Mouse (Mus musculus) testis, adult 2 months (tissue): ENCODE measurements around the gene Macc1. TPM values are rescaled to one million over a fixed set of nuclear protein-coding genes. Genes with fewer than 3 reads are reported as not detected.
"Not testable (repeated sequence)": the region's sequence is repeated elsewhere in the genome, so short reads cannot be mapped to it uniquely, and the experiment has no call there.

Source experiments
- H3K27ac ChIP-seq: fragments of 200-500 bp; 2 replicates; pipeline ENCODE4 v1.5.1; 2012; ENCODE audit warnings: low read depth, low read length; ENCODE audit not compliant: control insufficient read depth, insufficient read depth
- H3K27me3 ChIP-seq: fragments of 200-500 bp; 2 replicates; pipeline ENCODE4 v1.6.1; 2012; ENCODE audit warnings: mild to moderate bottlenecking, low read length, moderate library complexity; ENCODE audit not compliant: control insufficient read depth, insufficient read depth
- H3K36me3 ChIP-seq: fragments of 200-500 bp; 2 replicates; pipeline ENCODE4 v1.6.1; 2012; ENCODE audit warnings: mild to moderate bottlenecking, low read length; ENCODE audit not compliant: control insufficient read depth, insufficient read depth
- H3K4me1 ChIP-seq: fragments of 200-500 bp; 2 replicates; pipeline ENCODE4 v1.6.1; 2012; ENCODE audit warnings: low read length; ENCODE audit not compliant: control insufficient read depth, insufficient read depth
- H3K4me3 ChIP-seq: fragments of 200-500 bp; 2 replicates; pipeline ENCODE4 v1.5.1; 2012; ENCODE audit warnings: low read depth, mild to moderate bottlenecking, low read length, moderate library complexity, mixed read lengths; ENCODE audit not compliant: control insufficient read depth
- CTCF ChIP-seq: fragments of 200-500 bp; IDR thresholded peaks from 2 replicates; pipeline ENCODE4 v1.5.1; 2012; ENCODE audit warnings: low read depth, mild to moderate bottlenecking, inconsistent platforms, low read length, moderate library complexity; ENCODE audit not compliant: control insufficient read depth, insufficient read depth, insufficient replicate concordance
- POLR2A ChIP-seq: fragments of 200-500 bp; IDR thresholded peaks from 2 replicates; pipeline ENCODE4 v1.6.1; 2012; ENCODE audit warnings: low read depth, mild to moderate bottlenecking, inconsistent platforms, low read length, moderate library complexity; ENCODE audit not compliant: control insufficient read depth
- polyA plus RNA-seq: library from polyadenylated mRNA; depleted of rRNA; stranded (reverse); fragments of >200 nt; gene quantifications from 2 replicates; pipeline ENCODE4 v1.2.3, GENCODE M21; 2012

Macc1 gene
- polyA plus RNA-seq, 1 experiment = 0.30 TPM

- Histone ChIP-seq H3K4me3 (no peak overlapping the region), H3K27me3 (no peaks in the 10 kb centered on the region), H3K27ac (no peak overlapping the region), H3K4me1 (no peaks in the 10 kb centered on the region), H3K36me3 (no peaks in the 10 kb centered on the region)
- no peak for TF ChIP-seq CTCF
- no peak for TF ChIP-seq POLR2A
These were observed 10.5 kb upstream of the Macc1 start for GRCm38 (mm10) chr12:119303618-119304017.

- Histone ChIP-seq H3K27ac (no peak overlapping the region), H3K4me3 (no peak overlapping the region), H3K4me1 (no peaks in the 10 kb centered on the region), H3K36me3 (no peaks in the 10 kb centered on the region), H3K27me3 (no peaks in the 10 kb centered on the region)
- TF ChIP-seq CTCF = no peak
- TF ChIP-seq POLR2A = no peak
These were observed 881 bp upstream of the Macc1 start for GRCm38 (mm10) chr12:119313014-119313763.

GRCm38 (mm10) chr12:119318799-119319198 lies 4.7 kb downstream of the Macc1 start:
- no peaks in the 10 kb centered on the region for H3K36me3 ChIP-seq
- H3K27me3 ChIP-seq = no peaks in the 10 kb centered on the region
- H3K4me1 ChIP-seq = no peaks in the 10 kb centered on the region
- H3K4me3 ChIP-seq = no peak overlapping the region
- TF ChIP-seq POLR2A = no peak
- TF ChIP-seq CTCF = no peak
- no peak overlapping the region for H3K27ac ChIP-seq

GRCm38 (mm10) chr12:119325400-119325799 lies 11.3 kb downstream of the Macc1 start:
- no peaks in the 10 kb centered on the region for H3K36me3 ChIP-seq
- no peak overlapping the region for H3K4me3 ChIP-seq
- TF ChIP-seq POLR2A = no peak
- TF ChIP-seq CTCF = no peak
- no peak overlapping the region for H3K27ac ChIP-seq
- H3K27me3 ChIP-seq = no peaks in the 10 kb centered on the region
- H3K4me1 ChIP-seq = no peaks in the 10 kb centered on the region

- TF ChIP-seq POLR2A (no peak), CTCF (no peak)
- no peaks in the 10 kb centered on the region for H3K27me3 ChIP-seq
- no peak overlapping the region for H3K27ac ChIP-seq
- H3K4me3 ChIP-seq = no peak overlapping the region
- H3K4me1 ChIP-seq = no peaks in the 10 kb centered on the region
- no peaks in the 10 kb centered on the region for H3K36me3 ChIP-seq
These were observed 16.6 kb downstream of the Macc1 start for GRCm38 (mm10) chr12:119330644-119331043.

GRCm38 (mm10) chr12:119333376-119333775 lies 19.3 kb downstream of the Macc1 start:
- Histone ChIP-seq H3K36me3 (no peaks in the 10 kb centered on the region), H3K4me3 (no peak overlapping the region), H3K4me1 (no peaks in the 10 kb centered on the region), H3K27ac (no peak overlapping the region), H3K27me3 (no peaks in the 10 kb centered on the region)
- TF ChIP-seq CTCF (no peak), POLR2A (no peak)

GRCm38 (mm10) chr12:119352579-119352978 lies 38.5 kb downstream of the Macc1 start:
- H3K4me1 ChIP-seq, H3K27me3 ChIP-seq, H3K4me3 ChIP-seq, H3K36me3 ChIP-seq, H3K27ac ChIP-seq: not testable (repeated sequence)
